Mouse (Mus musculus) lung, embryonic 14.5 days (tissue): Measurements from ENCODE around the gene Hist1h1a. TPM values are rescaled to one million over a fixed set of nuclear protein-coding genes. Genes with fewer than 3 reads are reported as not detected.

Experiments used
- ATAC-seq: fragments of 200-750 bp; cut with Nextera tagmentation; 2 replicates; pipeline ENCODE4 v1.8.0; 2017; ENCODE audit warnings: mild to moderate bottlenecking, moderate TSS enrichment, moderate library complexity; ENCODE audit not compliant: insufficient read depth
- DNase-seq: peaks from one replicate; pipeline ENCODE4 v3.0.0-alpha.2; 2015
- H3K27ac ChIP-seq: fragments of 300-500 bp; sonication (generic); 2 replicates; pipeline ENCODE4 v1.5.1; 2014; ENCODE audit warnings: low read depth, mild to moderate bottlenecking, moderate library complexity
- H3K27me3 ChIP-seq: fragments of 300-500 bp; sonication (generic); 2 replicates; pipeline ENCODE4 v1.6.1; 2014; ENCODE audit warnings: low read length, control low read depth; ENCODE audit not compliant: insufficient read depth
- H3K36me3 ChIP-seq: fragments of 300-500 bp; sonication (generic); 2 replicates; pipeline ENCODE4 v1.6.1; 2014; ENCODE audit warnings: control low read depth; ENCODE audit not compliant: insufficient read depth
- H3K4me1 ChIP-seq: fragments of 300-500 bp; sonication (generic); 2 replicates; pipeline ENCODE4 v1.6.1; 2014; ENCODE audit warnings: antibody characterized with exemption, control low read depth; ENCODE audit not compliant: insufficient read depth
- H3K4me2 ChIP-seq: fragments of 300-500 bp; sonication (generic); 2 replicates; pipeline ENCODE4 v1.6.1; 2014; ENCODE audit warnings: mild to moderate bottlenecking
- H3K4me3 ChIP-seq: fragments of 300-500 bp; sonication (generic); 2 replicates; pipeline ENCODE4 v1.5.1; 2014; ENCODE audit warnings: low read depth, low read length
- H3K9ac ChIP-seq: fragments of 300-500 bp; sonication (generic); 2 replicates; pipeline ENCODE4 v1.6.1; 2014
- H3K9me3 ChIP-seq: fragments of 300-500 bp; sonication (generic); 2 replicates; pipeline ENCODE4 v1.6.1; 2016; ENCODE audit warnings: low read depth, low read length, control low read depth
- CTCF ChIP-seq: IDR thresholded peaks from 2 replicates; pipeline ENCODE4 v1.5.1; 2016; ENCODE audit warnings: antibody characterized with exemption, low read depth
- WGBS: fragments of 180-500 bp; shearing (Covaris S2); extraction: QIAGEN DNeasy Blood & Tissue Kit; methylation state at CpG from one replicate; pipeline ENCODE4 v1.1.7; 2014; 5-methylcytosine and 5-hydroxymethylcytosine counted together
- microRNA-seq: library from miRNA; unstranded; fragments of <30 nt; microRNA quantifications from one replicate; pipeline ENCODE4, GENCODE M21; 2016; ENCODE audit warnings: borderline number of aligned reads
- polyA plus RNA-seq: library from polyadenylated mRNA; unstranded; fragments of >200 nt; fragmentation: Nextera tagmentation; extraction: Ambion mirVana; gene quantifications from 2 replicates; pipeline ENCODE4 v1.2.1, GENCODE M21; 2014

Gene Hist1h1a
- polyA plus RNA-seq, 1 experiment from 2014 or later = 5.5 TPM

GRCm38 (mm10) chr13:23792520-23792919 is 29.1 kb downstream of the Hist1h1a start:
- WGBS = 39% methylated on average over 2 of the region's 2 CpGs
- TF ChIP-seq CTCF = peak; percentile 87
- H3K9me3 ChIP-seq = no peaks in the 10 kb centered on the region

GRCm38 (mm10) chr13:23799405-23799804 is 35.9 kb downstream of the Hist1h1a start:
- Histone ChIP-seq H3K9me3 (no peaks in the 10 kb centered on the region), H3K27me3 (no peaks in the 10 kb centered on the region), H3K9ac (no peak overlapping the region), H3K4me1 (no peaks in the 10 kb centered on the region), H3K36me3 (no peaks in the 10 kb centered on the region), H3K4me3 (no peak overlapping the region), H3K27ac (no peak overlapping the region), H3K4me2 (no peak overlapping the region)
- ATAC-seq = no peak
- DNase-seq = peak; percentile 12
- 73% methylated on average over 5 of the region's 5 CpGs for WGBS
- no peak for TF ChIP-seq CTCF

More at GRCm38 (mm10) chr13:23792520-23792919, 29.1 kb downstream of the Hist1h1a start:
- DNase-seq (peak; percentile 92), ATAC-seq (no peak)
- Histone ChIP-seq H3K27me3 (no peaks in the 10 kb centered on the region), H3K4me3 (no peak overlapping the region), H3K4me1 (no peaks in the 10 kb centered on the region), H3K4me2 (no peak overlapping the region), H3K27ac (no peak overlapping the region), H3K36me3 (no peaks in the 10 kb centered on the region), H3K9ac (no peak overlapping the region)

GRCm38 (mm10) chr13:23804532-23804931 is 41.1 kb downstream of the Hist1h1a start:
- Histone ChIP-seq H3K9ac (no peak overlapping the region), H3K27ac (no peak overlapping the region), H3K4me2 (no peak overlapping the region), H3K4me1 (no peaks in the 10 kb centered on the region), H3K9me3 (no peaks in the 10 kb centered on the region), H3K4me3 (no peak overlapping the region), H3K36me3 (no peaks in the 10 kb centered on the region), H3K27me3 (no peaks in the 10 kb centered on the region)
- no peak for DNase-seq
- TF ChIP-seq CTCF = no peak
- WGBS = 64% methylated on average over 2 of the region's 2 CpGs
- no peak for ATAC-seq

GRCm38 (mm10) chr13:23806422-23807052 is 43.1 kb downstream of the Hist1h1a start, which contains the start of gene Slc17a2:
Slc17a2 (plus strand) TSS chr13:23806993.
- Histone ChIP-seq H3K9me3 (no peaks in the 10 kb centered on the region), H3K36me3 (no peaks in the 10 kb centered on the region), H3K27me3 (no peaks in the 10 kb centered on the region), H3K4me2 (no peak within 1 kb of the TSS), H3K9ac (no peak within 1 kb of the TSS), H3K4me3 (no peak within 1 kb of the TSS), H3K27ac (no peak within 1 kb of the TSS), H3K4me1 (no peaks in the 10 kb centered on the region)
- DNase-seq = peak; percentile 23
- 63% methylated on average over 15 of the region's 15 CpGs for WGBS
- no peak for ATAC-seq
- TF ChIP-seq CTCF = no peak

Small RNAs within 50 kb of the gene (microRNA-seq; reads per million reads assigned to microRNA genes)
- not detected for gene Gm44314
- not detected for gene Gm44484

Other genes with a start within 250 kb of the Hist1h1a start
- 7.1 and 7.6 TPM in 2 replicates for gene Hist1h4h, start 232.6 kb upstream of the Hist1h1a start, polyA plus RNA-seq
- gene Hist1h2af, start 229.8 kb upstream of the Hist1h1a start, polyA plus RNA-seq = 13.0 and 14.6 TPM in 2 replicates
- 6.6 and 7.5 TPM in 2 replicates for gene Hist1h3g, start 228.2 kb upstream of the Hist1h1a start, polyA plus RNA-seq
- gene Hist1h2bh, start 220.3 kb upstream of the Hist1h1a start, polyA plus RNA-seq = 1.0 and 1.8 TPM in 2 replicates
- 2.0 and 2.6 TPM in 2 replicates for gene Hist1h3f, start 219.6 kb upstream of the Hist1h1a start, polyA plus RNA-seq
- 1.4 and 2.7 TPM in 2 replicates for gene Hist1h4f, start 212.0 kb upstream of the Hist1h1a start, polyA plus RNA-seq
- gene Hist1h1d, start 210.4 kb upstream of the Hist1h1a start, polyA plus RNA-seq = 0.87 and 0.99 TPM in 2 replicates
- gene Hist1h3e, start 201.3 kb upstream of the Hist1h1a start, polyA plus RNA-seq = 8.2 and 10.6 TPM in 2 replicates
- 164 and 166 TPM in 2 replicates for gene Hist1h2ae, start 192.4 kb upstream of the Hist1h1a start, polyA plus RNA-seq
- gene Hist1h2bg, start 192.3 kb upstream of the Hist1h1a start, polyA plus RNA-seq = 14.9 TPM in 2 replicates
- gene Hist1h2bf, start 189.5 kb upstream of the Hist1h1a start, polyA plus RNA-seq = 7.8 and 12.2 TPM in 2 replicates
- 4.2 and 4.9 TPM in 2 replicates for gene Hist1h2ad, start 189.3 kb upstream of the Hist1h1a start, polyA plus RNA-seq
- 10.0 and 13.9 TPM in 2 replicates for gene Hist1h3d, start 187.9 kb upstream of the Hist1h1a start, polyA plus RNA-seq
- 144 and 147 TPM in 2 replicates for gene Hist1h4d, start 182.1 kb upstream of the Hist1h1a start, polyA plus RNA-seq
- gene Hist1h2be, start 142.5 kb upstream of the Hist1h1a start, polyA plus RNA-seq = 2.5 and 3.0 TPM in 2 replicates
- gene Hist1h1e, start 141.1 kb upstream of the Hist1h1a start, polyA plus RNA-seq = 22.6 and 25.7 TPM in 2 replicates
- 1.5 and 2.1 TPM in 2 replicates for gene Hist1h2ac, start 79.7 kb upstream of the Hist1h1a start, polyA plus RNA-seq
- gene Hist1h2bc, start 79.5 kb upstream of the Hist1h1a start, polyA plus RNA-seq = 52.9 and 55.1 TPM in 2 replicates
- gene Hist1h1t, start 67.9 kb upstream of the Hist1h1a start, polyA plus RNA-seq = not detected in 2 replicates
- gene Hist1h4c, start 65.2 kb upstream of the Hist1h1a start, polyA plus RNA-seq = 11.2 and 11.4 TPM in 2 replicates
- gene Hfe, start 52.8 kb upstream of the Hist1h1a start, polyA plus RNA-seq = 8.4 and 12.1 TPM in 2 replicates
- 30.5 and 32.3 TPM in 2 replicates for gene Hist1h1c, start 24.9 kb upstream of the Hist1h1a start, polyA plus RNA-seq
- 11.3 and 16.9 TPM in 2 replicates for gene Hist1h3c, start 18.1 kb upstream of the Hist1h1a start, polyA plus RNA-seq
- gene Hist1h2bb, start 16.9 kb upstream of the Hist1h1a start, polyA plus RNA-seq = 1.6 and 4.0 TPM in 2 replicates
- gene Hist1h2ab, start 12.5 kb upstream of the Hist1h1a start, polyA plus RNA-seq = 70.8 and 71.5 TPM in 2 replicates
- 18.4 and 18.7 TPM in 2 replicates for gene Hist1h3b, start 11.4 kb upstream of the Hist1h1a start, polyA plus RNA-seq
- gene Hist1h4b, start 6.7 kb upstream of the Hist1h1a start, polyA plus RNA-seq = 4.3 and 7.5 TPM in 2 replicates
- gene Hist1h4a, start 2.4 kb upstream of the Hist1h1a start, polyA plus RNA-seq = 0.66 TPM in 1 of 2 replicates, not detected in the other
- 7.4 and 9.2 TPM in 2 replicates for gene Hist1h3a, start 1.3 kb upstream of the Hist1h1a start, polyA plus RNA-seq
- 0.12 TPM in 1 of 2 replicates, not detected in the other for gene Trim38, start 6.2 kb downstream of the Hist1h1a start, polyA plus RNA-seq
- 0.08 TPM in 1 of 2 replicates, not detected in the other for gene Slc17a2, start 43.3 kb downstream of the Hist1h1a start, polyA plus RNA-seq
- not detected in 2 replicates for gene Slc17a3, start 75.8 kb downstream of the Hist1h1a start, polyA plus RNA-seq
- not detected in 2 replicates for gene Slc17a1, start 104.1 kb downstream of the Hist1h1a start, polyA plus RNA-seq
- gene Slc17a4, start 151.3 kb downstream of the Hist1h1a start, polyA plus RNA-seq = not detected in 2 replicates
- gene Hist1h2ba, start 170.5 kb downstream of the Hist1h1a start, polyA plus RNA-seq = not detected in 2 replicates
- not detected in 2 replicates for gene Hist1h2aa, start 170.8 kb downstream of the Hist1h1a start, polyA plus RNA-seq
- gene Scgn, start 227.5 kb downstream of the Hist1h1a start, polyA plus RNA-seq = not detected in 2 replicates